Mouse (Mus musculus): ENCODE results near the gene Limd1.

Limd1 gene

GRCm38 (mm10) chr9:123483598-123483997, 5.1 kb downstream of the Limd1 start:
- no peak for DNase-seq (ENCODE audit: low spot score)

- DNase-seq (ENCODE audit: low spot score) = no peak
Measured at GRCm38 (mm10) chr9:123484830-123485229, 6.3 kb downstream of the Limd1 start.

GRCm38 (mm10) chr9:123485561-123485960, 7.1 kb downstream of the Limd1 start:
- DNase-seq (ENCODE audit: low spot score) = no peak

GRCm38 (mm10) chr9:123486635-123487034, 8.1 kb downstream of the Limd1 start:
- DNase-seq (ENCODE audit: low spot score) = no peak

- DNase-seq (ENCODE audit: low spot score) = no peak
Measured at GRCm38 (mm10) chr9:123489073-123489472, 10.6 kb downstream of the Limd1 start.

- no peak for DNase-seq (ENCODE audit: low spot score)
Measured at GRCm38 (mm10) chr9:123489727-123490343, 11.3 kb downstream of the Limd1 start.

- no peak for DNase-seq (ENCODE audit: low spot score)
Measured at GRCm38 (mm10) chr9:123490930-123491329, 12.4 kb downstream of the Limd1 start.

- DNase-seq (ENCODE audit: low spot score) = no peak
Measured at GRCm38 (mm10) chr9:123491917-123492585, 13.5 kb downstream of the Limd1 start.

- no peak for DNase-seq (ENCODE audit: low spot score)
Measured at GRCm38 (mm10) chr9:123496665-123497064, 18.2 kb downstream of the Limd1 start.

GRCm38 (mm10) chr9:123497906-123498305, 19.4 kb downstream of the Limd1 start:
- DNase-seq (ENCODE audit: low spot score) = no peak

- DNase-seq (ENCODE audit: low spot score) = no peak
Measured at GRCm38 (mm10) chr9:123500480-123500879, 22.0 kb downstream of the Limd1 start.

- DNase-seq (ENCODE audit: low spot score) = no peak
Measured at GRCm38 (mm10) chr9:123503171-123503834, 24.8 kb downstream of the Limd1 start.

- peak; percentile 35 for DNase-seq (ENCODE audit: low spot score)
Measured at GRCm38 (mm10) chr9:123504325-123504724, 25.8 kb downstream of the Limd1 start.

GRCm38 (mm10) chr9:123505598-123505997, 27.1 kb downstream of the Limd1 start:
- no peak for DNase-seq (ENCODE audit: low spot score)

- DNase-seq (ENCODE audit: low spot score) = no peak
Measured at GRCm38 (mm10) chr9:123506270-123507146, 28.0 kb downstream of the Limd1 start.

- no peak for DNase-seq (ENCODE audit: low spot score)
Measured at GRCm38 (mm10) chr9:123507380-123507779, 28.9 kb downstream of the Limd1 start.

GRCm38 (mm10) chr9:123508986-123509385, 30.5 kb downstream of the Limd1 start:
- DNase-seq (ENCODE audit: low spot score) = no peak

- no peak for DNase-seq (ENCODE audit: low spot score)
Measured at GRCm38 (mm10) chr9:123509638-123510604, 31.4 kb downstream of the Limd1 start.

- DNase-seq (ENCODE audit: low spot score) = no peak
Measured at GRCm38 (mm10) chr9:123510926-123511325, 32.4 kb downstream of the Limd1 start.

GRCm38 (mm10) chr9:123512482-123512881, 34.0 kb downstream of the Limd1 start:
- DNase-seq (ENCODE audit: low spot score) = no peak

GRCm38 (mm10) chr9:123515087-123515486, 36.6 kb downstream of the Limd1 start:
- no peak for DNase-seq (ENCODE audit: low spot score)

Measured in ovary, postnatal 14 days (tissue).